ENCODE assay signal across 8 mouse cellular contexts in genomic region chr10:39386203-39386602, GRCm38 (mm10). TPM values are rescaled to one million over a fixed set of nuclear protein-coding genes. Genes with fewer than 3 reads are reported as not detected.
DNase-seq lines count a peak whose midpoint lies in the region; ATAC-seq and TF ChIP-seq lines count a peak whose summit lies in the region.
"Had no signal": no experiment of that assay in that cellular context is flagged by ENCODE, and none has a peak within 500 bp of the region (broad histone marks: within the 10 kb centered on the region; RNA-seq: fewer than 3 reads in every experiment).

No protein-coding gene starts in this region.

- no peak overlapping the region for H3K9ac ChIP-seq in intestine, embryonic 15.5 days
- no peak overlapping the region for H3K9ac ChIP-seq in intestine, postnatal 0 days (ENCODE audit: low read depth, low read length)
- H3K9ac ChIP-seq in liver, embryonic 13.5 days, result no peak overlapping the region

- H3K4me1 ChIP-seq in intestine, embryonic 15.5 days (replicated peaks), result peaks cover 10% of the 10 kb centered on the region
- H3K4me1 ChIP-seq in intestine, postnatal 0 days (replicated peaks; ENCODE audit: control insufficient read depth, insufficient read depth, low read length), result no peaks in the 10 kb centered on the region
- peaks cover 61% of the 10 kb centered on the region for H3K4me1 ChIP-seq in liver, embryonic 13.5 days (replicated peaks)

- H3K36me3 ChIP-seq in intestine, embryonic 15.5 days, result peaks cover under 1% of the 10 kb centered on the region; the same call in 1 of the 2 replicates
- peaks cover 7% of the 10 kb centered on the region; the same call in 1 of the 2 replicates for H3K36me3 ChIP-seq in intestine, postnatal 0 days (ENCODE audit: control insufficient read depth, insufficient read depth)
- H3K36me3 ChIP-seq in liver, embryonic 13.5 days, result peaks cover 8% of the 10 kb centered on the region

- DNase-seq in liver, embryonic 13.5 days, result no peak
- no peak for DNase-seq in frontal cortex, adult 2 months (ENCODE audit: extremely low spot score in 1 of 2, low spot score in 1 of 2)
- DNase-seq in cerebellum, adult 11-12 months, result no peak
- DNase-seq: cerebellum, adult 11 months had no signal

- no peak overlapping the region for H3K4me2 ChIP-seq in intestine, embryonic 15.5 days (replicated peaks)
- no peak overlapping the region for H3K4me2 ChIP-seq in intestine, postnatal 0 days (replicated peaks; ENCODE audit: low read depth)
- no peak overlapping the region for H3K4me2 ChIP-seq in liver, embryonic 13.5 days

- no peak overlapping the region for H3K27ac ChIP-seq in intestine, embryonic 15.5 days
- H3K27ac ChIP-seq in intestine, postnatal 0 days (ENCODE audit: low read depth, low read length), result no peak overlapping the region
- H3K27ac ChIP-seq in liver, embryonic 13.5 days, result no peak overlapping the region

- no peak for TF ChIP-seq CTCF in intestine, postnatal 0 days (IDR thresholded peaks at IDR 0.05; ENCODE audit: low read depth)

- ATAC-seq in intestine, embryonic 15.5 days, result 0 out of 2 replicates have a peak, but pooled peaks have one; percentile 43
- no peak for ATAC-seq in intestine, postnatal 0 days
- ATAC-seq in CD4-positive, CD25-positive, alpha-beta regulatory T cell, adult 4 months, result peak; percentile 79
- ATAC-seq in common myeloid progenitor, adult 5-6 weeks (replicated peaks; ENCODE audit: low read depth, poor library complexity, severe bottlenecking), result peak; percentile 50; the same call in 1 of the 2 replicates
- ATAC-seq in liver, embryonic 13.5 days (ENCODE audit: low read depth), result peak; percentile 20; the same call in 1 of the 2 replicates

- no peaks in the 10 kb centered on the region for H3K27me3 ChIP-seq in intestine, embryonic 15.5 days (replicated peaks)
- H3K27me3 ChIP-seq in intestine, postnatal 0 days (replicated peaks; ENCODE audit: control insufficient read depth, insufficient read depth, low read length), result no peaks in the 10 kb centered on the region
- no peaks in the 10 kb centered on the region for H3K27me3 ChIP-seq in liver, embryonic 13.5 days

- H3K4me3 ChIP-seq in intestine, embryonic 15.5 days (replicated peaks), result no peak overlapping the region
- no peak overlapping the region for H3K4me3 ChIP-seq in intestine, postnatal 0 days (ENCODE audit: low read depth, low read length)
- H3K4me3 ChIP-seq in liver, embryonic 13.5 days (replicated peaks), result no peak overlapping the region

- WGBS in intestine, embryonic 15.5 days, result 65% methylated on average over 15 of the region's 15 CpGs
- WGBS in intestine, postnatal 0 days, result 70% methylated on average over 15 of the region's 15 CpGs
- WGBS in liver, embryonic 13.5 days (ENCODE audit: insufficient replicate concordance), result 66% methylated on average over 15 of the region's 15 CpGs

- no peaks in the 10 kb centered on the region for H3K9me3 ChIP-seq in intestine, embryonic 15.5 days
- no peaks in the 10 kb centered on the region for H3K9me3 ChIP-seq in intestine, postnatal 0 days (ENCODE audit: control insufficient read depth)
- 0 out of 2 replicates have a peak, but pooled peaks cover under 1% of the 10 kb centered on the region for H3K9me3 ChIP-seq in liver, embryonic 13.5 days (replicated peaks)

RNA-seq across cellular contexts. Expression of gene Fyn, which starts 17.5 kb away (rescaled TPM):
- 21.3 and 23.4 TPM in 2 replicates for polyA plus RNA-seq in intestine, embryonic 15.5 days (2015; fragmentation: Nextera tagmentation; extraction: Ambion mirVana)
- 13.3 and 13.5 TPM in 2 replicates for polyA plus RNA-seq in intestine, postnatal 0 days (2015; fragmentation: Nextera tagmentation; extraction: Ambion mirVana)
- 100 to 1,000 TPM in 1 of 2 experiments, 10 to 100 TPM in 1; 71.9 to 106 TPM for polyA plus RNA-seq in CD4-positive, CD25-positive, alpha-beta regulatory T cell, adult 4 months (2017; shearing (Covaris generic))
- total RNA-seq in common myeloid progenitor, adult 5-6 weeks (2017), result 29.0 and 37.6 TPM in 2 replicates
- polyA plus RNA-seq in liver, embryonic 13.5 days (2015; fragmentation: Nextera tagmentation; extraction: Ambion mirVana), result 6.5 and 7.6 TPM in 2 replicates
- polyA plus RNA-seq in frontal cortex, adult 2 months (2012; rRNA removed), result 127 and 145 TPM in 2 replicates
